Mouse (Mus musculus) yolk sac, embryonic 10.5 days (tissue): ENCODE data around the gene Suz12.
A peak's percentile ranks its signal among the peaks of the same experiment; 100 is the strongest.

Experiments used
- DNase-seq: peaks from one replicate; pipeline ENCODE4 v3.0.0-alpha.2; 2017; ENCODE audit warnings: low spot score

The Suz12 gene

GRCm38 (mm10) chr11:80077784-80078545 lies 85.1 kb downstream of the Suz12 start:
- no peak for DNase-seq

- DNase-seq = no peak
Observed at GRCm38 (mm10) chr11:80078831-80079230, 85.9 kb downstream of the Suz12 start.

- DNase-seq = no peak
Observed at GRCm38 (mm10) chr11:80079751-80080150, 86.8 kb downstream of the Suz12 start.

- no peak for DNase-seq
Observed at GRCm38 (mm10) chr11:80080381-80080825, 87.5 kb downstream of the Suz12 start.

- peak; percentile 96 for DNase-seq
Observed at GRCm38 (mm10) chr11:80080826-80081728, 88.2 kb downstream of the Suz12 start, which contains the start of gene Crlf3. Gene Crlf3 (minus strand): TSS chr11:80080991.

- no peak for DNase-seq
Observed at GRCm38 (mm10) chr11:80081786-80082319, 88.9 kb downstream of the Suz12 start.
